Mouse (Mus musculus): ENCODE measurements at regions not wholly inside any gene's neighbourhood (a gene's known extent, or its start where the extent isn't known, plus 50 kb on each side); places are given as distances from the start of the nearest gene placed in this dataset.

DNA sequence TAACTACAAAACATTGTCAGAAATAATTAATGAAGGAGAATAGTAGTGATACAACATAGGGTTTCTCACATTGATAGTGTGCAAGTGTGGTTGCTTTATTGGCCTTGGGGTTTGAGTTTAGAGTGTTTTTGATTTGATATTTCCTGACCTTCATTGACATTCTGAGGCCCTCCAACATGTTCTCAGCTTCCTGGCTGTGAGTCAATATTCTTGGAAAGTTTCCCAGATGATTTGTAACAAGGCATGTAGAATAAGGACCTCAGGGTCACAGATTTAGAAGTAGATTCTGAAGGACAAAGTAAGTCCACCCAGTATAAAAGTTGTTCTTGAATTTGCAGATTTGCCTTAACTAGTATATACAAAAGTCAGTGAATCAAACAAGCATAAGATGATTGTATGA is 969.7 kb upstream of the Pcdh9 start:
- peak; percentile 1 to 2 for DNase-seq (ENCODE audit: low spot score in 2 of 2)

GRCm38 (mm10) chr14:94869011-94869410 is 978.5 kb upstream of the Pcdh9 start:
- DNase-seq (ENCODE audit: low spot score in 2 of 2) = no peak

DNA sequence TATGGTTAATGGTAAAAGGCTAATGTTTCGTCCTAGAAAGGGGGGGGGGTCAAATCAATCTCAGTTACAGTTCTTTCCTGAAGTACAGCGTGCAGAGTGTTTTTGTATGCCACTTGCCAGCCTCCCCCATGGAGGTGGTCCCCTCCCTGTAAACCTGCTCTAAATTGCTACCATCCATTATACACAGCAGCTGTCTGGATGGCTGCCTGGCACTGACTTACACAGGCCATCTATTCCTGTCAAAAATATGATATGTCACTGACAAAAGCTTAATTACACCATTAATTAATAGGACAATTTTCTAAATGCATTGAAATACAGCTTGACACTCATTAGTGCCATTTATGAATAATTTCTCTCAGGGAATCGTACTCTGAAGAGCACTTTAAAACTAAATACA is 995.0 kb upstream of the 4921530L21Rik start:
- DNase-seq (ENCODE audit: low spot score in 2 of 2) = no peak

DNA sequence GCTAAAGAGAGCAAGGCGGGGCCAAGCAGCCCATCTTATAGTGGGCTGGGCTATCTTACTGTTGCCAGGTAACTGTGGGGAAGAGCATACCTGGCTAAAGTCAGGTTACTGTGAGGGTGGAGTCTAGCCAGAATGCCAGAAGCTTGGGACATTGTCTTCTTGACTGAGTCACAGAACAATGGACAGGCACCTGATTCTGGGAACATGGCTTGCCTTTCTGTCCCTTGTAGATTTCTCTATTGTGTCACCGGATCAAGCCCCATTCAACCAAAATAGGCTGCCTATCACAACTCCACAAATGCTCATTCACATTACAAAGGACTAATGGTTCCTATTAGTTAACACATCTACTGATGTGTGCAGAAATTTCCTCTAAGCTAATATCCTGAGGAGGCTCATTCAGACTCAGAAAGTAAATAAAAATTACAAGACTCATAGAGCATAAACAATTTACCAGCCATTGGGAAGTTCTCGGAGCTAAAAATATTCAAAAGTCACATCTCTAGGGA is 985.7 kb upstream of the 4921530L21Rik start:
- DNase-seq (ENCODE audit: low spot score in 2 of 2) = no peak

DNA sequence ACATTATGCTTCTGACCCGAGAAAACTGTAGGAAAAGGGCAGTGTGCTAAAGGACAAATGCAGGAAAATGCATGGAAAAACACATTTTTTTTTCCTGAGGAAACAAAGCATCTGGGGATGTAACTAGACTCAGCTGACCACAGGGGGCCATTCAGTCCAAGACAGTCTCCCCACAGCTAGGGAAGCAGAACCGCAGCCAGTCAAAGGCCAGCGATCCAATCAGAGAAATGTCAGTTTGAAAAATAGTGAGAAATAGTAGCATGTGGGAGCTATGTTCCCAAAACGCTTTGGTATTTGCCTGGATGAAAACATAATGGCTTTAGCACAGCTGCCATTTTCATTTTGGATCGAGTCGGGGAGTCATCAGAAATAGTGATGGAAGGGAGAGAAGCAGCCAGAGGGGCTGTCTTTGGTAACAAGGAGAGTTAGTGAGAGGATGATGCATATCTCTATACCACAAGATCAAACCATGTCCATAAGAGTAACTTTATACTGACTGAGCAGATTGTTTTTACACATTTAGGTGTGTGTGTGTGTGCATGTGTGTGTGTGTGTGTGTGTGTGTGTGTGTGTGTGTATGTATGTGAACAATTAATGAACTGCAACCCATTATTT is 982.3 kb upstream of the 4921530L21Rik start:
- no peak for DNase-seq (ENCODE audit: low spot score in 2 of 2)

DNA sequence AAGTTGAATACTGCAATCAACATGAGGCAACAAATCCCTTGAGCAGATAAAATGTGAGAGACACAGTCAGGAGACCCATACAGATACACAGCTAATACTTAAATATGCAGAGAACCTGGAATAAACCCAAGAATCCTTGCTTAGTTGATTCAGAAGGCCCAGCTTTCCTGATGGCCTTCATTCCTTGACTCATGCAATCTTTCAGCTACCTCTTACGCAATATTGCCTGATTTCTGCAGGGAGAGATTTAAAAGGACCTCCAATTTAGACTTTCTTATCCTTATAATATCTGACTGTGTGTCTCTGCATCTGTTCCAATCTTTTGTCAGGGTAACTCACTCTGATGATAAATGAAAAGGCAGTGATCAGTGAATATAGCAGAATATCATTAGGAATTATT is 968.7 kb upstream of the 4921530L21Rik start:
- no peak for DNase-seq (ENCODE audit: low spot score in 2 of 2)

DNA sequence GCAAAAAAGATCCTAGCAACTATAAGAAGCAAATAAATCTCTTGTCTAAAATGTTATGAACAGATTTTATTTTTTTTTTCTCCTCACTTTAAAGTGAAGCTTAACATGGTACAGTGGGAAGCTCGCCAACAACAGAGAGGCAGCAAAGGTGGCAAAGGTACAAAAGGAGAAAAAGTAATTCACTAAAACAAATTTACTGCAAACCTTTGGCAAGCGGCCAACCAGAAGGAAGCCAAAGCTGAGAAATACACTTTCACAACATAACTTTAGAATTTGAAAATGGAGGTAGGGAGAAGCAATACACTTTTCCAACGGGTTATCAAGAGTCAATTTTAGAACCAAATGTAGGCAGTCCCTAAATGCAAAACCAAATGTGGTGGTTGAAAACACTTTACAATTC is 939.6 kb upstream of the 4921530L21Rik start:
- no peak for DNase-seq (ENCODE audit: low spot score in 2 of 2)
